In the genomic region with DNA sequence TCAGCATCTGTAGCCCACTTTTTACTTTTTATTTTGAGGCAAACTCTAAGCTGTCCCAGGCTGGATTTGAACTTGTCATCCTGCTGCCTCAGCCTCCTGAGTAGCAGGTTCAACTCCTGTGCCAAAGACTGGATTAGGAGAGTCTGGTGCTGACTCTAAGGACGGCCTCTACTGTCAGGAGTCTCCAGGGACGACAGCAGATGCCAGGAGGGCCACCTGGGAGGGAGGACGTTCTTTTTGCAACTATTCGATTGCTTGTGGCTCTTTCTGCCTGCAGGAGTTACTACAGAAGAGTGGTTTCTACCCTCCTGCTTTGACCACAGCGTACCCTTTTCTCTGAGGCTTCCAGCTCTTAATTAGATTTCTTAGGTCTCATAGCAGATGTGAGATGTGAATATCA, we compare ENCODE assay signal across 20 mouse cellular contexts. TPM values are rescaled to one million over a fixed set of nuclear protein-coding genes. Genes with fewer than 3 reads are reported as not detected.
DNase-seq lines count a peak whose midpoint lies in the region; ATAC-seq lines count a peak whose summit lies in the region.
"Had no signal": no experiment of that assay in that cellular context is flagged by ENCODE, and none has a peak within 500 bp of the region (broad histone marks: within the 10 kb centered on the region; RNA-seq: fewer than 3 reads in every experiment).

No protein-coding gene starts in this region.

- H3K4me3 ChIP-seq in kidney, embryonic 15.5 days (replicated peaks) = no peak overlapping the region
- no peak overlapping the region for H3K4me3 ChIP-seq in kidney, embryonic 16.5 days (ENCODE audit: low read length)
- no peak overlapping the region for H3K4me3 ChIP-seq in embryonic facial prominence, embryonic 13.5 days
- no peak overlapping the region for H3K4me3 ChIP-seq in hindbrain, embryonic 15.5 days
- H3K4me3 ChIP-seq: heart, adult 2 months had no signal

- 61% methylated on average over 5 of the region's 5 CpGs for WGBS in kidney, embryonic 15.5 days
- WGBS in kidney, embryonic 16.5 days = 59% methylated on average over 5 of the region's 5 CpGs
- 24% methylated on average over 5 of the region's 5 CpGs for WGBS in embryonic facial prominence, embryonic 13.5 days
- 28% methylated on average over 5 of the region's 5 CpGs for WGBS in hindbrain, embryonic 15.5 days

- no peak for ATAC-seq in kidney, embryonic 15.5 days (replicated peaks; ENCODE audit: low FRiP score)
- ATAC-seq in kidney, embryonic 16.5 days (ENCODE audit: low FRiP score, low TSS enrichment) = no peak
- ATAC-seq in embryonic facial prominence, embryonic 13.5 days (ENCODE audit: insufficient number of reproducible peaks, insufficient read depth, low FRiP score, low TSS enrichment, low read depth) = no peak
- ATAC-seq in hindbrain, embryonic 15.5 days (ENCODE audit: low FRiP score, low read depth) = no peak
- ATAC-seq: CD4-positive, CD25-positive, alpha-beta regulatory T cell, adult 4 months; inflammation-experienced regulatory T-cells, adult 6 months had no signal

- 0 out of 2 replicates have a peak, but pooled peaks cover 3% of the 10 kb centered on the region for H3K36me3 ChIP-seq in kidney, embryonic 15.5 days
- H3K36me3 ChIP-seq in kidney, embryonic 16.5 days (ENCODE audit: insufficient read depth, low read length) = no peaks in the 10 kb centered on the region
- H3K36me3 ChIP-seq in embryonic facial prominence, embryonic 13.5 days = 0 out of 2 replicates have a peak, but pooled peaks cover 5% of the 10 kb centered on the region
- no peaks in the 10 kb centered on the region for H3K36me3 ChIP-seq in hindbrain, embryonic 15.5 days

- 0 out of 2 replicates have a peak overlapping the region, but pooled peaks have one; percentile 19 for H3K9ac ChIP-seq in kidney, embryonic 15.5 days
- H3K9ac ChIP-seq in kidney, embryonic 16.5 days (replicated peaks; ENCODE audit: low read length) = no peak overlapping the region
- H3K9ac ChIP-seq in embryonic facial prominence, embryonic 13.5 days = no peak overlapping the region
- H3K9ac ChIP-seq in hindbrain, embryonic 15.5 days = no peak overlapping the region

- H3K4me1 ChIP-seq in kidney, embryonic 15.5 days = peaks cover 61% of the 10 kb centered on the region
- peaks cover 44% of the 10 kb centered on the region for H3K4me1 ChIP-seq in kidney, embryonic 16.5 days (ENCODE audit: insufficient read depth, low read length)
- H3K4me1 ChIP-seq in embryonic facial prominence, embryonic 13.5 days = peaks cover 62% of the 10 kb centered on the region
- peaks cover 35% of the 10 kb centered on the region for H3K4me1 ChIP-seq in hindbrain, embryonic 15.5 days (replicated peaks)

- no peak overlapping the region for H3K27ac ChIP-seq in kidney, embryonic 15.5 days
- no peak overlapping the region for H3K27ac ChIP-seq in kidney, embryonic 16.5 days (ENCODE audit: low read length)
- peak overlapping the region; percentile 72 for H3K27ac ChIP-seq in embryonic facial prominence, embryonic 13.5 days
- H3K27ac ChIP-seq in hindbrain, embryonic 15.5 days (replicated peaks) = 0 out of 2 replicates have a peak overlapping the region, but pooled peaks have one; percentile 4
- H3K27ac ChIP-seq: heart, adult 2 months had no signal

- no peaks in the 10 kb centered on the region for H3K9me3 ChIP-seq in kidney, embryonic 15.5 days (replicated peaks)
- no peaks in the 10 kb centered on the region for H3K9me3 ChIP-seq in kidney, embryonic 16.5 days (ENCODE audit: low read length)
- H3K9me3 ChIP-seq in embryonic facial prominence, embryonic 13.5 days = no peaks in the 10 kb centered on the region
- no peaks in the 10 kb centered on the region for H3K9me3 ChIP-seq in hindbrain, embryonic 15.5 days

- H3K4me2 ChIP-seq in kidney, embryonic 15.5 days = no peak overlapping the region
- H3K4me2 ChIP-seq in kidney, embryonic 16.5 days (replicated peaks; ENCODE audit: low read depth, low read length) = no peak overlapping the region
- no peak overlapping the region for H3K4me2 ChIP-seq in embryonic facial prominence, embryonic 13.5 days
- H3K4me2 ChIP-seq in hindbrain, embryonic 15.5 days = no peak overlapping the region
- H3K4me2 ChIP-seq: midbrain, embryonic 11.5 days had no signal

- H3K27me3 ChIP-seq in kidney, embryonic 15.5 days = no peaks in the 10 kb centered on the region
- H3K27me3 ChIP-seq in kidney, embryonic 16.5 days (ENCODE audit: insufficient read depth, low read length) = no peaks in the 10 kb centered on the region
- no peaks in the 10 kb centered on the region for H3K27me3 ChIP-seq in embryonic facial prominence, embryonic 13.5 days
- H3K27me3 ChIP-seq in hindbrain, embryonic 15.5 days = no peaks in the 10 kb centered on the region

- peak; percentile 60 for DNase-seq in adrenal gland, postnatal 14 days
- DNase-seq in adrenal gland, adult (ENCODE audit: inconsistent age in 2 of 2, low spot score in 1 of 2) = no peak
- DNase-seq in cerebellum, adult 8-10 months = no peak
- no peak for DNase-seq in embryo, embryonic 11 days
- DNase-seq: adrenal gland, adult 2 months; cerebellum, adult 11 months; cerebellum, postnatal 25 days; heart, adult 2 months; heart, postnatal 10 days; kidney, adult 9 months; lung, adult 2 months; lung, postnatal 36 days; thymus, postnatal 25 days had no signal

RNA-seq across cellular contexts. Expression of a gene that starts 24.7 kb away (rescaled TPM):
- 37.9 and 41.9 TPM in 2 replicates for total RNA-seq in adrenal gland, postnatal 14 days (2021)
- 18.8 and 23.4 TPM in 2 replicates for polyA plus RNA-seq in kidney, embryonic 15.5 days (2015; fragmentation: Nextera tagmentation; extraction: Ambion mirVana)
- 14.6 and 14.7 TPM in 2 replicates for polyA plus RNA-seq in kidney, embryonic 16.5 days (2015; fragmentation: Nextera tagmentation; extraction: Ambion mirVana)
- polyA plus RNA-seq in embryonic facial prominence, embryonic 13.5 days (2015; fragmentation: Nextera tagmentation; extraction: Ambion mirVana) = 34.9 and 40.3 TPM in 2 replicates
- 46.3 and 49.7 TPM in 2 replicates for polyA plus RNA-seq in hindbrain, embryonic 15.5 days (2015; fragmentation: Nextera tagmentation; extraction: Ambion mirVana)

RNA-seq across cellular contexts. Expression of a gene that starts 54.5 kb away (rescaled TPM):
- 39.8 and 42.4 TPM in 2 replicates for total RNA-seq in adrenal gland, postnatal 14 days (2021)
- 42.5 and 42.8 TPM in 2 replicates for polyA plus RNA-seq in kidney, embryonic 15.5 days (2015; fragmentation: Nextera tagmentation; extraction: Ambion mirVana)
- 40.2 and 44.3 TPM in 2 replicates for polyA plus RNA-seq in kidney, embryonic 16.5 days (2015; fragmentation: Nextera tagmentation; extraction: Ambion mirVana)
- polyA plus RNA-seq in embryonic facial prominence, embryonic 13.5 days (2015; fragmentation: Nextera tagmentation; extraction: Ambion mirVana) = 43.1 and 47.0 TPM in 2 replicates
- 41.8 and 43.9 TPM in 2 replicates for polyA plus RNA-seq in hindbrain, embryonic 15.5 days (2015; fragmentation: Nextera tagmentation; extraction: Ambion mirVana)

Comparison
In these comparisons a context has a peak if more than half of its experiments do, and no peak if none do; other contexts are left out.
1. H3K27ac ChIP-seq: peak in embryonic facial prominence, embryonic 13.5 days (single experiment) and hindbrain, embryonic 15.5 days (single experiment); none in kidney, embryonic 15.5 days (single experiment) and kidney, embryonic 16.5 days (single experiment).